Mouse (Mus musculus) ZHBTc4 (cell line): ENCODE measurements around the gene Lrrc7.
"Not testable (repeated sequence)": the region's sequence is repeated elsewhere in the genome, so short reads cannot be mapped to it uniquely, and the experiment has no call there.

Experiments used
- DNase-seq: peaks from one replicate; pipeline ENCODE4 v3.0.0-alpha.2; 2011; ENCODE audit warnings: low read depth, low spot score

Lrrc7 gene

GRCm38 (mm10) chr3:158168454-158168853 lies 393.6 kb downstream of the Lrrc7 start:
- DNase-seq, result no peak

- DNase-seq, result peak; percentile 10
Measured at GRCm38 (mm10) chr3:158165004-158165403, 397.0 kb downstream of the Lrrc7 start.

- no peak for DNase-seq
Measured at GRCm38 (mm10) chr3:158164452-158164851, 397.6 kb downstream of the Lrrc7 start.

GRCm38 (mm10) chr3:158163127-158163526 lies 398.9 kb downstream of the Lrrc7 start:
- DNase-seq, result no peak

DNA sequence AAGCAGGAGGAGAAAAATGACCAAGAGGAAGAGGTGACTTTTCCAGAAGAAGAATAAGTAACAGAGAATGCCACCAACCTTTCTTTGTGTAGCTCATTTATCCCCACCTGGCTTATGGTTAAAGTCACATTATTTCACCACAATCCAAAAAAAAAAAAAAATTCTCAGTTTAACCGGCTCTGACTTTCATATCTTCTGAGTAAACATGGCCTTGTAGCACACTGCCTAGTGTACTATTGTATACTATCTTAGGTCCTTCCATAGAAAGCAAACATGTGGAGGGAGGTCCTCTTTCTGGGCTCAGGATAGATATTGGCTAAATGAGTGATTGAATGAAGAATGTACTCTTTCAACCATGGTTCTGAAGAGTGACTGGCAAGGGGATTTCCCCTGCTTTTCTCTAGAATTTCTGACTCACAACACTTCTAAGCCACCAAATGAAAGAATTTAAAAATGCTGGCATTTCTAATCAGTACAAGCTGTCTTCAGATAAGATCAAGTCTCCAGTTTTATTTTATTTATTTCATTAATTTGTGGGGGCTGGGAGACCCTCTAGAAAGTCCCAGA lies 400.0 kb downstream of the Lrrc7 start:
- no peak for DNase-seq

DNA sequence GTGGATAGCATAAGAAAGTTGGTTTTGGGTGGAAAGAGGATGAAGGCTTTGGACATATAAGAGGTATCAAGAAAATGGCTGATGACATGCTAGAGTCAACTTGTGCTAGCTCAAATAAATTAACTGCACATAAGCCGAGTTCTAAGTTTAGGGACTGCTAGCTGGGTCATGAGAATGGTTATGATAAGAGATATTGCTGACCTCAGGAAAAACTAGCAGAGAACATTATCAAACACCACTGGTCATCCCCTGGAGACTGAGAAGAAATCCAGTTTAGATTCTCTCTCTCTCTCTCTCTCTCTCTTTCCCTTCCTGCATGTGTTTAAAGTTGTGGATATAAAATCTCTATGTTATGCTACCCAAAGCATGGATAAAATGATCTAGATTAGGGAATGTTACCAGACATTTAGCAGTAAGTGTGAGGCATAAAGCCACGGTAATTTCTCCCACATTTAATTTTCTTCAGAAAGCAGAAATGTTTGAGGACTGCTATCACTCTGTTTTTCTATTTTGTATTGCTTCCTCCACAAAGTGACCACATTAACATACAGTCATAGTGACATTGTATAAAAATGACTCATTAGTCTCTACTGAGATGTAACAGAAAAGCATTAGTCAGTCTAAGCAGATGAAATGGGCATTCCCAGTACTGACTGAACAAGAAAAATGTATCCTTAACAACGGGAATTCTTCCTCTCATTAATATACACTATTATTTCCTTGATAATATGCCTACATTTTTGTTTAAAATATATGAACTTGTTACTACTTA lies 406.3 kb downstream of the Lrrc7 start:
- DNase-seq, result no peak

DNA sequence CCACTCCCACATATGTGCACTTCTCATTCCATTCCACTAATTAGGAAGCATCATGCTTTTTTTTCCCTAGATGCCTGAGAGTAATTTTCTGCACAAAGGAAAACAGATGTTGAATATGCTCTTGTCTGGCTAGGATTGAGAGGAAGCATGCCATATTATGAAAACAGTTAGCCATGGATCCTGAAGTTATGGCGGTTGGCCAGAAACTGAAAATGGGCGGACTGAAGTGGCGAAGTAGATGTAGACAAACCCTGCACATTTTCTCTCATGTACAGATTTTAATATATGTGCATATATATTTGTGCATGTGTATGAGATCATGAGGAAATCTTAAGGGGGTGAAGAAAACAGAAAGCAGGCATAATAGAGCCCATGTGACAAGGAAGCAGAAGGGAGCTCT lies 407.9 kb downstream of the Lrrc7 start:
- DNase-seq, result no peak

DNA sequence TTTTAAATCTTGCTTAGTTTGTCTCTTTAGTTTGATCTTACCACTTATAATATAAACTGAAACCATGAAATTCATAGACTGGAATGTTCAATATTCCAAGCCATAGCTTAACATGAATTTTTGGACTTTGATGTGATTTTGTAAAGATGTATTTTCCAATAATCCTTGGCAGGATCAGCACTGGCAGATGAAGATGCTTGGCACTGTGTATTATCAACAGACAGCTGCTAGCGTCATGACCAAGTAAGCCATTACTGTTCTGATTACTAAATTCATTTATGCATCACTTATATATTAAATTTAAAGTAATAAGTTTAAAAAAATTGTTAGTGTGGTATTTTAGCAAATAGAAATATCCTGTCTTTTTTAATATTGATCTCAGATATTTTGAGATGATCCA lies 413.0 kb downstream of the Lrrc7 start:
- DNase-seq, result no peak

DNA sequence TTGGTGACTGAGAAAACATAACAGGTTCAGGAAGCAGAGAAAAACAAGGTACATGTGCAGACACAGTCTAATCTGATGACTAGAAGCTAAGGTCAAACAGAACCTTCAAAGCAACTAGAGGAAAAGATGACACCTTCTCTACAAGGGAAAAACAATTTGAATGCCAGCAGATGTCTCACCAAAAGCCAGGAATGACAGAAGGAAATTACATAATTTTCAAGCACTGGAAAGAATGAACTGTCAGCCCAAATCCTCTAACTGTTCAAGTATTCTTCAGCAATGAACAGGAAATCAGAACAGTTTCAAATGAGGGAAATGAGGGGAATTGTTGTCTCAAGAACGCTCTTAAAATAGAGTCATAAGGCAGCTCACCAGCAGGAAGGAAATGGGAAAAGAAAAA lies 421.4 kb downstream of the Lrrc7 start:
- DNase-seq, result no peak

DNA sequence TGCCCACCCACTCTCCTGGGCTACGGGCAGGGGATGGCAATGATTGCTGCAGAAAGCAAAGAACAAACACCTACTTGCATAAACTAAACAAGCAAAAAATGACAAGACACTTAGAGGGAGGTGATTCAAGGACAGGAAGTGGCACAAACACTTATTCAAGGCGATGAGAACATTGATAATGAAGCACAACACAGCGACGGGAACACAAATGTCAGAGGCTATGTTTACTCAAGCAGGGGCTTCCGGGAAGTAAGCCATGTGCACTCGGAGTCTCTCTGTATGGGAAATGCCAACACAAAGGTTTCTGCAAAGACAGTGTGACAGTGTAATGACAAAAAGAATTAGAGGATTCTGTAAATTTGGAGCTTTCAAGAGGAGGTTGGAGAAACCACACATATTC lies 424.2 kb downstream of the Lrrc7 start:
- no peak for DNase-seq

DNA sequence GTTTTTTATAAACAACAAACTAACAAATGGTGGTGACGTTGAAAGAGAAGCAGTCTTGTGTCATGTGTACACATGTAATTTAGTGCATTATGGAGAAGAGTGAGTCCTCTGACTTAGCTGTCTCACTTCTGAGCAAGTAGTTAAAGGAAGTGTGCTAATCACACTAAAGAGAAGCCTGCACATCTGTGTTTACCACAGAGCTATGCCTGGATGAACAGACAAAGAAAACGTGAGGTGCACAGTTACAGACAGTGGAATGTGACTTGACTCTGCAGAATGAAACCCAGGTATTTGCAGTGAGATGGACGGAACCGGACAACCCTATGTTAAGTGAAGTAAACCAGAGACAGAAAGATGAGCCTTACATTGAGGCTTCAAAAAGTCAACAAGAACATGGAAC lies 430.3 kb downstream of the Lrrc7 start:
- DNase-seq, result no peak

GRCm38 (mm10) chr3:158131233-158131632 lies 430.8 kb downstream of the Lrrc7 start:
- no peak for DNase-seq

GRCm38 (mm10) chr3:158122899-158123298 lies 439.1 kb downstream of the Lrrc7 start:
- no peak for DNase-seq

- DNase-seq, result no peak
Measured at GRCm38 (mm10) chr3:158105260-158105659, 456.8 kb downstream of the Lrrc7 start.

- no peak for DNase-seq
Measured at GRCm38 (mm10) chr3:158103467-158103866, 458.6 kb downstream of the Lrrc7 start.

- not testable (repeated sequence) for DNase-seq
Measured at GRCm38 (mm10) chr3:158102530-158102929, 459.5 kb downstream of the Lrrc7 start.

GRCm38 (mm10) chr3:158102043-158102442 lies 460.0 kb downstream of the Lrrc7 start:
- peak; percentile 62 for DNase-seq

- DNase-seq, result no peak
Measured at GRCm38 (mm10) chr3:158093919-158094318, 468.1 kb downstream of the Lrrc7 start.

DNA sequence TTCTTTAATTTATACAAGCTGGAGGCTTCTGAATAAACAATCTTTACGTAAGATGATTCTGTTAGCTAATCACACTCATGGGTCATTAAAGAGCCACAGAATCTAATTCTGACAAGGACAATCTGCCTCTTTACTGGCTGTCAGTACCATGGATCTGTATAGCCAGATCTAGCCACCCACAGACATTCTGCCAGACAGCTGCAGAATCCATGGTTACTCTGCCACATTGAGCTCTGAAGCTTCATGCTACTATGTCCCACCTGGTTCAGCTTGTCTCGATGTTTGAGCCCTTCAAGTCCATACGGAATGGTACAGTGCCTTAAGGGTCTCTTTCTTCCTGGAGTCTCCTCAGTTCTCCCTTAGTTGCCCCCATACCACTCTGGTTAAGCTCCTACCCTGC lies 470.4 kb downstream of the Lrrc7 start:
- no peak for DNase-seq

GRCm38 (mm10) chr3:158077828-158078227 lies 484.2 kb downstream of the Lrrc7 start:
- no peak for DNase-seq

GRCm38 (mm10) chr3:158077380-158077772 lies 484.6 kb downstream of the Lrrc7 start:
- no peak for DNase-seq

- DNase-seq, result peak; percentile 55
Measured at GRCm38 (mm10) chr3:158076685-158077379, 485.2 kb downstream of the Lrrc7 start.

DNA sequence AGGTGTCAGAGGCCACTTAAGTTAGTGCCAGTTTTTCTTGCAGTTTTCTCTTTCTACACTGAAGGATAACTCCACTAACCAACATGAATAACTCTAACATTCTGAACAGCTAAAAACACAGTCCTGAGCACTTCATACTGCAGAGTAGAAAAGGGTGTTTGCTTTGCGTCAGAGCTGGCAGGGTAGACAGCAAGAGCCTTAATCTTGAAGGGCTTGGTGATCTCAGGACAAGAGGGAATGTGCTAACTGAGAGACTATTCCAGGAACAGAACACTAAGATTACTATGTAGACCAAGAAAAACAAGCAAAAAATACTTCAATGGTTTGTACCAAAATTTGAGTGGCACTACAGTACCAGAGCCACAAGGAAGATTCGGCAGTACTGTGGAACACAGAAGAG lies 487.0 kb downstream of the Lrrc7 start:
- no peak for DNase-seq
